Mouse (Mus musculus): ENCODE results near the gene Fbxw10. TPM values are rescaled to one million over a fixed set of nuclear protein-coding genes. Genes with fewer than 3 reads are reported as not detected.

Gene Fbxw10
- total and polyA plus RNA-seq, 3 experiments, result not detected

DNA sequence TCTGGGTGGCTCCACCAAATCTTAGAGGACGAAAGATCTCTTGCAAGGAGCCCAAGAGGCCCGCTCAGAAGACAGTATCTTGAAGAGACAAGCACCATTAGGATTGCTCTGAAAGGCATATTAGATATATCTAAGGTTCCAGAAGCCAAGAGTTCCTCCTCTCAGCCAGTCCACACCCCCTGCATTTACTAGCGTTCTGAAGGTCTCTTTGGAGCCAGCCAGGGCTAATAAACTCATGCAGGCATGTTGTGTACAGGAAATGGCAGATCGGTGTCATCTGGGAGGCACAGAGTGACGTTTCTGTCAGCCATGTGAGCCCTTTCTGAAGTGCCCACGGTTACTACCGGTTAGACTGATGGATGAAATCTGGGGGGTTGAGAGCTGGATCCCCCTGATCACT lies 22.7 kb upstream of the Fbxw10 start (continued):
- TF ChIP-seq ZMIZ1 (IDR thresholded peaks at IDR 0.05; ENCODE audit: low read depth, low read length) (no peak), MEF2A (IDR thresholded peaks at IDR 0.05; ENCODE audit: extremely low read depth, insufficient replicate concordance, low read depth, low read length, poor library complexity, severe bottlenecking) (no peak)

GRCm38 (mm10) chr11:62825222-62826105 lies 21.4 kb upstream of the Fbxw10 start:
- Histone ChIP-seq H3K9ac (ENCODE audit: control insufficient read depth, low read depth, low read length, poor library complexity, severe bottlenecking) (no peak overlapping the region), H3K79me2 (ENCODE audit: control insufficient read depth, insufficient read depth, low read length, poor library complexity) (no peaks in the 10 kb centered on the region), H3K4me3 (ENCODE audit: control insufficient read depth in 1 of 2, insufficient read depth in 1 of 2, low read depth in 2 of 2, low read length in 2 of 2) (no peak overlapping the region), H3K9me3 (replicated peaks; ENCODE audit: insufficient read depth, low read length) (no peaks in the 10 kb centered on the region), H3K27me3 (ENCODE audit: control insufficient read depth in 1 of 2, insufficient read depth in 2 of 2, low read length in 2 of 2) (no peaks in the 10 kb centered on the region), H3K36me3 (ENCODE audit: control insufficient read depth in 1 of 2, insufficient read depth in 2 of 2, low read length in 2 of 2) (peaks cover 0 to 26% of the 10 kb centered on the region in 2 experiments; a peak in 2 of 4 replicates), H3K27ac (ENCODE audit: control insufficient read depth, low read depth, low read length) (no peak overlapping the region), H3K4me1 (ENCODE audit: control insufficient read depth in 1 of 2, insufficient read depth in 2 of 2, low read length in 2 of 2) (peaks cover 3 to 25% of the 10 kb centered on the region in 2 experiments)
- no peak for DNase-seq (ENCODE audit: low read depth, low spot score)
- TF ChIP-seq CHD1 (IDR thresholded peaks at IDR 0.05; ENCODE audit: low read depth, low read length) (no peak), ZKSCAN1 (IDR thresholded peaks at IDR 0.05; ENCODE audit: low read depth, low read length) (no peak), RAD21 (IDR thresholded peaks at IDR 0.05; ENCODE audit: low read depth, low read length) (no peak), SIN3A (IDR thresholded peaks at IDR 0.05; ENCODE audit: low read length) (no peak), MAFK (IDR thresholded peaks at IDR 0.05; ENCODE audit: borderline replicate concordance, low read depth, low read length) (no peak), ZMIZ1 (IDR thresholded peaks at IDR 0.05; ENCODE audit: low read depth, low read length) (no peak), MEF2A (IDR thresholded peaks at IDR 0.05; ENCODE audit: extremely low read depth, insufficient replicate concordance, low read depth, low read length, poor library complexity, severe bottlenecking) (no peak), NELFE (IDR thresholded peaks at IDR 0.05; ENCODE audit: low read depth, low read length) (no peak), TBP (IDR thresholded peaks at IDR 0.05; ENCODE audit: low read depth, low read length) (no peak), ZC3H11A (IDR thresholded peaks at IDR 0.05; ENCODE audit: low read depth, low read length) (no peak), BHLHE40 (IDR thresholded peaks at IDR 0.05; ENCODE audit: borderline replicate concordance, low read depth, low read length) (no peak), UBTF (IDR thresholded peaks at IDR 0.05; ENCODE audit: borderline replicate concordance, insufficient read depth, low read depth, low read length) (no peak), USF1 (IDR thresholded peaks at IDR 0.05; ENCODE audit: low read depth, low read length) (no peak), POLR2AphosphoS2 (IDR thresholded peaks at IDR 0.05; ENCODE audit: low read length) (no peak)

DNA sequence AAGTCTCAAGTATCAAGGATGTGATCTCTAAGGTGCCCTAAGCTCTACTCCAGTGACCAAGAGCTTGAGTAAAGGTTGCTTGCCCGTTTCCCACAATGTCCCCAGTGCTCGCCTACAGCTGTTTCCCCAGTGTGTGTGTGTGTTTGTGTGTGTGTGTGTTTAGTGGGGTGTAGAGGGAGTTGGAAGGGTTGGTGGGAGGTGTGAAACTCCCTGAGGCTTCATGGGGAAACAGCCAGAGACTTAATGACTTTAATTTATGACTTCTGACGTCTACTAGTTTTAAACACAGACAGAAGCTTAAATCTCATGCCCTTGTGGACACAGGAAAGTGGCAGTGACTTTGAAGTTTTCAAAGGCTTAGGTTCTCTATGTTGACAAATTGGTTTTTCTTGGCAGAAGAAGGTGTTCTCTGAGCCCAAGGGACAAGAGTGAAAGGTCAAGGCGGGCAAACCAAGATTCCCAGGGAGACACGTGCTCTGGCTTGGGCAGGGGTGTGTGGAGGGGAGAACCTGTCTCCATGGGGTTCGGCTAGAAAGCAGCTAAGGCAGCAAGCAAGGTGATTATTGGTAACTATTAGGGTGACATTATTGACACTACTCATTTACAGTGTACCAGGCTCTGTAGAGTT lies 20.6 kb upstream of the Fbxw10 start:
- no peaks in the 10 kb centered on the region for H3K9me3 ChIP-seq (replicated peaks; ENCODE audit: insufficient read depth, low read length)
- H3K4me1 ChIP-seq (ENCODE audit: control insufficient read depth in 1 of 2, insufficient read depth in 2 of 2, low read length in 2 of 2), result peaks cover 3 to 25% of the 10 kb centered on the region in 2 experiments
- H3K27me3 ChIP-seq (ENCODE audit: control insufficient read depth in 1 of 2, insufficient read depth in 2 of 2, low read length in 2 of 2), result no peaks in the 10 kb centered on the region
- no peak for DNase-seq (ENCODE audit: low read depth, low spot score)
- TF ChIP-seq ZKSCAN1 (IDR thresholded peaks at IDR 0.05; ENCODE audit: low read depth, low read length), result no peak
- no peak for TF ChIP-seq TBP (IDR thresholded peaks at IDR 0.05; ENCODE audit: low read depth, low read length)
- no peak for TF ChIP-seq MAZ (IDR thresholded peaks at IDR 0.05; ENCODE audit: low read depth, low read length)
- TF ChIP-seq POLR2A (IDR thresholded peaks at IDR 0.05; ENCODE audit: control insufficient read depth in 1 of 2, insufficient read depth in 1 of 2, low read depth in 1 of 2, low read length in 2 of 2, poor library complexity in 1 of 2), result no peak
- no peak for TF ChIP-seq ZNF384 (IDR thresholded peaks at IDR 0.05; ENCODE audit: low read depth, low read length)
- TF ChIP-seq ZC3H11A (IDR thresholded peaks at IDR 0.05; ENCODE audit: low read depth, low read length), result no peak
- TF ChIP-seq BHLHE40 (IDR thresholded peaks at IDR 0.05; ENCODE audit: borderline replicate concordance, low read depth, low read length), result no peak
- TF ChIP-seq CHD2 (IDR thresholded peaks at IDR 0.05; ENCODE audit: low read length), result no peak
- TF ChIP-seq EP300 (IDR thresholded peaks at IDR 0.05; ENCODE audit: low read depth in 1 of 2, low read length in 2 of 2), result no peak
- no peak overlapping the region for H3K4me3 ChIP-seq (ENCODE audit: control insufficient read depth in 1 of 2, insufficient read depth in 1 of 2, low read depth in 2 of 2, low read length in 2 of 2)
- no peaks in the 10 kb centered on the region for H3K79me2 ChIP-seq (ENCODE audit: control insufficient read depth, insufficient read depth, low read length, poor library complexity)
- no peak overlapping the region for H3K9ac ChIP-seq (ENCODE audit: control insufficient read depth, low read depth, low read length, poor library complexity, severe bottlenecking)
- peaks cover 0 to 26% of the 10 kb centered on the region in 2 experiments; a peak in 2 of 4 replicates for H3K36me3 ChIP-seq (ENCODE audit: control insufficient read depth in 1 of 2, insufficient read depth in 2 of 2, low read length in 2 of 2)
- no peak overlapping the region for H3K27ac ChIP-seq (ENCODE audit: control insufficient read depth, low read depth, low read length)

Measured in MEL (cell line).